Mouse (Mus musculus) neural tube, embryonic 12.5 days (tissue): Measurements from ENCODE around the gene Dock11. TPM values are rescaled to one million over a fixed set of nuclear protein-coding genes. Genes with fewer than 3 reads are reported as not detected.

Source experiments
- ATAC-seq: fragments of 200-750 bp; cut with Nextera tagmentation; 2 replicates; pipeline ENCODE4 v1.8.0; 2017; ENCODE audit warnings: low read depth, mild to moderate bottlenecking, moderate TSS enrichment, moderate library complexity; ENCODE audit not compliant: low FRiP score
- H3K27ac ChIP-seq: fragments of 300-500 bp; sonication (generic); 2 replicates; pipeline ENCODE4 v1.5.1; 2016
- H3K27me3 ChIP-seq: fragments of 300-500 bp; sonication (generic); replicated peaks from 2 replicates; pipeline ENCODE4 v1.6.1; 2016; ENCODE audit warnings: mild to moderate bottlenecking
- H3K36me3 ChIP-seq: fragments of 300-500 bp; sonication (generic); 2 replicates; pipeline ENCODE4 v1.6.1; 2016; ENCODE audit warnings: mild to moderate bottlenecking
- H3K4me1 ChIP-seq: fragments of 300-500 bp; sonication (generic); 2 replicates; pipeline ENCODE4 v1.6.1; 2016
- H3K4me2 ChIP-seq: fragments of 300-500 bp; sonication (generic); replicated peaks from 2 replicates; pipeline ENCODE4 v1.6.1; 2016; ENCODE audit warnings: mild to moderate bottlenecking
- H3K4me3 ChIP-seq: fragments of 300-500 bp; sonication (generic); 2 replicates; pipeline ENCODE4 v1.5.1; 2016
- H3K9ac ChIP-seq: fragments of 300-500 bp; sonication (generic); 2 replicates; pipeline ENCODE4 v1.6.1; 2016; ENCODE audit warnings: mild to moderate bottlenecking
- H3K9me3 ChIP-seq: fragments of 300-500 bp; sonication (generic); 2 replicates; pipeline ENCODE4 v1.6.1; 2016; ENCODE audit warnings: mild to moderate bottlenecking
- WGBS: fragments of 180-500 bp; shearing (Covaris S2); methylation state at CpG from one replicate; pipeline ENCODE4 v1.1.7; 2016; 5-methylcytosine and 5-hydroxymethylcytosine counted together
- polyA plus RNA-seq: library from polyadenylated mRNA; unstranded; fragments of >200 nt; fragmentation: Nextera tagmentation; extraction: Ambion mirVana; gene quantifications from 2 replicates; pipeline ENCODE4 v1.2.1, GENCODE M21; 2016

The Dock11 gene
- polyA plus RNA-seq, 1 experiment from 2014 or later = 21.8 TPM

- no peaks in the 10 kb centered on the region for H3K4me1 ChIP-seq
- ATAC-seq = no peak
- no peak overlapping the region for H3K9ac ChIP-seq
- H3K27ac ChIP-seq = no peak overlapping the region
- H3K36me3 ChIP-seq = no peaks in the 10 kb centered on the region
- no peak overlapping the region for H3K4me2 ChIP-seq
- no peaks in the 10 kb centered on the region for H3K27me3 ChIP-seq
- no peak overlapping the region for H3K4me3 ChIP-seq
- H3K9me3 ChIP-seq = no peaks in the 10 kb centered on the region
These were observed 67.6 kb downstream of the Dock11 start for GRCm38 (mm10) chrX:35956236-35956635.

- Histone ChIP-seq H3K4me3 (no peak overlapping the region), H3K9ac (no peak overlapping the region), H3K27ac (no peak overlapping the region), H3K36me3 (no peaks in the 10 kb centered on the region), H3K27me3 (no peaks in the 10 kb centered on the region), H3K4me2 (no peak overlapping the region), H3K4me1 (no peaks in the 10 kb centered on the region), H3K9me3 (no peaks in the 10 kb centered on the region)
- ATAC-seq = no peak
- 78% methylated on average over 6 of the region's 6 CpGs for WGBS
These were observed 74.5 kb downstream of the Dock11 start for GRCm38 (mm10) chrX:35963087-35963486.

- H3K27me3 ChIP-seq = no peaks in the 10 kb centered on the region
- no peaks in the 10 kb centered on the region for H3K9me3 ChIP-seq
- no peak overlapping the region for H3K9ac ChIP-seq
- no peak overlapping the region for H3K4me3 ChIP-seq
- no peak overlapping the region for H3K4me2 ChIP-seq
- no peak for ATAC-seq
- no peak overlapping the region for H3K27ac ChIP-seq
- no peaks in the 10 kb centered on the region for H3K4me1 ChIP-seq
- H3K36me3 ChIP-seq = no peaks in the 10 kb centered on the region
- 91% methylated on average over 1 of the region's 1 CpGs for WGBS
These were observed 80.6 kb downstream of the Dock11 start for GRCm38 (mm10) chrX:35969276-35969675.

- no peak for ATAC-seq
- Histone ChIP-seq H3K9ac (no peak overlapping the region), H3K4me1 (no peaks in the 10 kb centered on the region), H3K36me3 (no peaks in the 10 kb centered on the region), H3K27ac (no peak overlapping the region), H3K27me3 (no peaks in the 10 kb centered on the region), H3K9me3 (no peaks in the 10 kb centered on the region), H3K4me3 (no peak overlapping the region), H3K4me2 (no peak overlapping the region)
- 59% methylated on average over 5 of the region's 5 CpGs for WGBS
These were observed 88.0 kb downstream of the Dock11 start for GRCm38 (mm10) chrX:35976657-35977056.

- Histone ChIP-seq H3K4me2 (no peak overlapping the region), H3K9me3 (no peaks in the 10 kb centered on the region), H3K36me3 (no peaks in the 10 kb centered on the region), H3K4me1 (no peaks in the 10 kb centered on the region), H3K27me3 (no peaks in the 10 kb centered on the region), H3K27ac (no peak overlapping the region), H3K4me3 (no peak overlapping the region), H3K9ac (no peak overlapping the region)
- no peak for ATAC-seq
- WGBS = 95% methylated on average over 1 of the region's 1 CpGs
These were observed 99.3 kb downstream of the Dock11 start for GRCm38 (mm10) chrX:35987981-35988380.

GRCm38 (mm10) chrX:35990508-35991095 is 102.0 kb downstream of the Dock11 start:
- Histone ChIP-seq H3K36me3 (no peaks in the 10 kb centered on the region), H3K4me2 (no peak overlapping the region), H3K27me3 (no peaks in the 10 kb centered on the region), H3K4me3 (no peak overlapping the region), H3K4me1 (no peaks in the 10 kb centered on the region), H3K9me3 (no peaks in the 10 kb centered on the region), H3K9ac (no peak overlapping the region), H3K27ac (no peak overlapping the region)
- no peak for ATAC-seq
- 76% methylated on average over 5 of the region's 5 CpGs for WGBS

- no peaks in the 10 kb centered on the region for H3K9me3 ChIP-seq
- no peak overlapping the region for H3K27ac ChIP-seq
- no peaks in the 10 kb centered on the region for H3K27me3 ChIP-seq
- no peak overlapping the region for H3K9ac ChIP-seq
- no peaks in the 10 kb centered on the region for H3K4me1 ChIP-seq
- 86% methylated on average over 6 of the region's 6 CpGs for WGBS
- H3K4me3 ChIP-seq = no peak overlapping the region
- no peak for ATAC-seq
- no peaks in the 10 kb centered on the region for H3K36me3 ChIP-seq
- H3K4me2 ChIP-seq = no peak overlapping the region
These were observed 105.6 kb downstream of the Dock11 start for GRCm38 (mm10) chrX:35994226-35994625.

- WGBS = 30% methylated on average over 2 of the region's 2 CpGs
These were observed 108.4 kb downstream of the Dock11 start for GRCm38 (mm10) chrX:35997004-35997403.

GRCm38 (mm10) chrX:35997793-35998419 is 109.3 kb downstream of the Dock11 start:
- H3K4me2 ChIP-seq = no peak overlapping the region
- H3K27me3 ChIP-seq = no peaks in the 10 kb centered on the region
- H3K4me1 ChIP-seq = no peaks in the 10 kb centered on the region
- H3K9ac ChIP-seq = no peak overlapping the region
- ATAC-seq = peak; percentile 33; the same call in 1 of the 2 replicates
- 47% methylated on average over 5 of the region's 5 CpGs for WGBS
- H3K36me3 ChIP-seq = no peaks in the 10 kb centered on the region
- no peak overlapping the region for H3K27ac ChIP-seq
- H3K4me3 ChIP-seq = no peak overlapping the region
- H3K9me3 ChIP-seq = no peaks in the 10 kb centered on the region

More at GRCm38 (mm10) chrX:35997004-35997403, 108.4 kb downstream of the Dock11 start:
- H3K4me1 ChIP-seq = no peaks in the 10 kb centered on the region
- no peak overlapping the region for H3K9ac ChIP-seq
- H3K4me2 ChIP-seq = no peak overlapping the region
- no peaks in the 10 kb centered on the region for H3K36me3 ChIP-seq
- H3K27ac ChIP-seq = no peak overlapping the region
- H3K27me3 ChIP-seq = no peaks in the 10 kb centered on the region
- no peak for ATAC-seq
- no peaks in the 10 kb centered on the region for H3K9me3 ChIP-seq
- H3K4me3 ChIP-seq = no peak overlapping the region

- ATAC-seq = no peak
- Histone ChIP-seq H3K36me3 (peaks cover 4% of the 10 kb centered on the region), H3K9ac (no peak overlapping the region), H3K9me3 (no peaks in the 10 kb centered on the region), H3K27me3 (no peaks in the 10 kb centered on the region), H3K4me3 (no peak overlapping the region), H3K27ac (no peak overlapping the region), H3K4me2 (no peak overlapping the region), H3K4me1 (no peaks in the 10 kb centered on the region)
- WGBS = 83% methylated on average over 17 of the region's 17 CpGs
These were observed 137.0 kb downstream of the Dock11 start for GRCm38 (mm10) chrX:36025651-36026050.

- Histone ChIP-seq H3K4me3 (no peak overlapping the region), H3K4me2 (no peak overlapping the region), H3K27me3 (no peaks in the 10 kb centered on the region), H3K36me3 (no peaks in the 10 kb centered on the region), H3K4me1 (no peaks in the 10 kb centered on the region), H3K9me3 (no peaks in the 10 kb centered on the region), H3K9ac (no peak overlapping the region), H3K27ac (no peak overlapping the region)
- ATAC-seq = no peak
- WGBS = 73% methylated on average over 5 of the region's 5 CpGs
These were observed 142.5 kb downstream of the Dock11 start for GRCm38 (mm10) chrX:36031113-36031512.

GRCm38 (mm10) chrX:36034045-36034444 is 145.4 kb downstream of the Dock11 start:
- Histone ChIP-seq H3K9me3 (no peaks in the 10 kb centered on the region), H3K9ac (no peak overlapping the region), H3K4me3 (no peak overlapping the region), H3K4me1 (no peaks in the 10 kb centered on the region), H3K27me3 (no peaks in the 10 kb centered on the region), H3K4me2 (no peak overlapping the region), H3K36me3 (peaks cover 9% of the 10 kb centered on the region; the same call in 1 of the 2 replicates), H3K27ac (no peak overlapping the region)
- no peak for ATAC-seq
- 89% methylated on average over 8 of the region's 8 CpGs for WGBS

- Histone ChIP-seq H3K9me3 (no peaks in the 10 kb centered on the region), H3K9ac (no peak overlapping the region), H3K27me3 (no peaks in the 10 kb centered on the region), H3K4me2 (no peak overlapping the region), H3K36me3 (no peaks in the 10 kb centered on the region), H3K4me1 (no peaks in the 10 kb centered on the region), H3K27ac (no peak overlapping the region), H3K4me3 (no peak overlapping the region)
- ATAC-seq = no peak
- WGBS = 70% methylated on average over 4 of the region's 4 CpGs
These were observed 157.1 kb downstream of the Dock11 start for GRCm38 (mm10) chrX:36045731-36046130.
